Mouse (Mus musculus) forebrain, embryonic 11.5 days (tissue): ENCODE measurements at regions not wholly inside any gene's neighbourhood (a gene's known extent, or its start where the extent isn't known, plus 50 kb on each side); places are given as distances from the start of the nearest gene placed in this dataset.

ENCODE experiments used
- ATAC-seq: fragments of 200-750 bp; cut with Nextera tagmentation; replicated peaks from 2 replicates; pipeline ENCODE4 v1.8.0; 2017; ENCODE audit warnings: moderate TSS enrichment; ENCODE audit not compliant: low FRiP score
- DNase-seq: peaks from one replicate; pipeline ENCODE4 v3.0.0-alpha.2; 2017; ENCODE audit warnings: low spot score
- H3K27ac ChIP-seq: fragments of 300-500 bp; sonication (generic); 2 replicates; pipeline ENCODE4 v1.5.1; 2014; ENCODE audit warnings: low read depth, low read length
- H3K27me3 ChIP-seq: fragments of 300-500 bp; sonication (generic); 2 replicates; pipeline ENCODE4 v1.6.1; 2014; ENCODE audit warnings: mild to moderate bottlenecking, low read length, mixed read lengths; ENCODE audit not compliant: control insufficient read depth, insufficient read depth
- H3K36me3 ChIP-seq: fragments of 300-500 bp; sonication (generic); 2 replicates; pipeline ENCODE4 v1.6.1; 2014; ENCODE audit warnings: mild to moderate bottlenecking, low read length, moderate library complexity, mixed read lengths; ENCODE audit not compliant: control insufficient read depth, insufficient read depth
- H3K4me1 ChIP-seq: fragments of 300-500 bp; sonication (generic); replicated peaks from 2 replicates; pipeline ENCODE4 v1.6.1; 2014; ENCODE audit warnings: low read length, mixed read lengths; ENCODE audit not compliant: control insufficient read depth, insufficient read depth
- H3K4me2 ChIP-seq: fragments of 300-500 bp; sonication (generic); 2 replicates; pipeline ENCODE4 v1.6.1; 2014; ENCODE audit warnings: low read depth, mild to moderate bottlenecking, low read length, moderate library complexity, mixed read lengths; ENCODE audit not compliant: severe bottlenecking
- H3K4me3 ChIP-seq: fragments of 300-500 bp; sonication (generic); 2 replicates; pipeline ENCODE4 v1.5.1; 2014; ENCODE audit warnings: low read depth, low read length
- H3K9ac ChIP-seq: fragments of 300-500 bp; sonication (generic); 2 replicates; pipeline ENCODE4 v1.6.1; 2014; ENCODE audit warnings: low read length
- H3K9me3 ChIP-seq: fragments of 300-500 bp; sonication (generic); 2 replicates; pipeline ENCODE4 v1.6.1; 2016; ENCODE audit warnings: low read length, mixed read lengths; ENCODE audit not compliant: control insufficient read depth
- WGBS: fragments of 180-500 bp; shearing (Covaris S2); extraction: QIAGEN DNeasy Blood & Tissue Kit; methylation state at CpG from one replicate; pipeline ENCODE4 v1.1.7; 2014; 5-methylcytosine and 5-hydroxymethylcytosine counted together

DNA sequence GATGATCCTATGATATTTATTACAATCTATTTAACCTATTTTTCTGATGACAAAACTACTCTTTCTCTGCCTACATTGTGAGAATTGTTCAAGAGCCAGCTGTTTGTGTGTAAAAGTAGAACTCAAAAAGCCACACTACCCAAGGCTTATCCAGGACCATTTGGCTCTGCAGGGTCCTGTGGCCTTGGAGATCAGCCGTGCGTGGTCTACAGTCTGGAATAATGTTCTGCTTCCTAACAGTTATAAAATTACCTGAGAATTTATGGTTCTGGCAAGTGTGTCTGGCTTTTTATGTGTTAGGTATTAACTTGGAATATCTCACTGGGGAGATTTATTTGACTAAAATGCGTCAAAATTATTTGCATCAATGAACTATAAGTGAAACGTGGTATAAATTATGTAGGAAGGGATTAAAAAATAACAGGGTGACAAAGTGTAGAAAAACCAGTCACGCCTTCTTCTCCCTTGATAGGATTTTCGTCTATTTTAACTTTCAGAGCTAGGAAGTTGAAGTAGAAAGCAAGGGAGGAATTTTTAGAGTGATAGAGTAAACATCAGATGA, 1789.0 kb upstream of the Gm7489 start:
- Histone ChIP-seq H3K27ac (no peak overlapping the region), H3K4me1 (no peaks in the 10 kb centered on the region), H3K27me3 (no peaks in the 10 kb centered on the region), H3K4me2 (no peak overlapping the region), H3K9me3 (no peaks in the 10 kb centered on the region), H3K36me3 (no peaks in the 10 kb centered on the region), H3K9ac (no peak overlapping the region), H3K4me3 (no peak overlapping the region)
- no peak for ATAC-seq
- WGBS = 87% methylated on average over 6 of the region's 6 CpGs
- no peak for DNase-seq

DNA sequence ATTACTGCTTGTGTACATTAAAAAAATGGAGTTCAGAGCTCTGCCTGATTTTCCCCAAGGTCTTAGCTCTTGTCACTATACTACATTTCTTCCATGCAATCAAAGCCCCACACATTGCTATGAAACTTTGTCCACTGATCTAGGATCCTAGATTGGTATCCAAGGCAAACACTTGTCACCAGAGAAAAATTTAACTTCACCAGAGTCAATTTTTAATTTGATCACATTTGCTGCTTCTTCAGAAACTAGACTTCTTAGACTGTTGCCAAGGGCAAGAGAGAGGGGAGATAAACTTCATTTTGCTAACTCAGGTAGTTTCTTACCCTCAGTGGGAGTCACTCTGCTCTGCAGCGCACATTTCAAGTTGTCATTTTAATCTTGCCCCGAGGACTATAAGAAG, 1775.9 kb upstream of the Gm7489 start:
- Histone ChIP-seq H3K4me2 (no peak overlapping the region), H3K4me3 (no peak overlapping the region), H3K9me3 (no peaks in the 10 kb centered on the region), H3K36me3 (no peaks in the 10 kb centered on the region), H3K27ac (no peak overlapping the region), H3K9ac (no peak overlapping the region), H3K4me1 (no peaks in the 10 kb centered on the region), H3K27me3 (no peaks in the 10 kb centered on the region)
- ATAC-seq = no peak
- 91% methylated on average over 2 of the region's 2 CpGs for WGBS
- no peak for DNase-seq

DNA sequence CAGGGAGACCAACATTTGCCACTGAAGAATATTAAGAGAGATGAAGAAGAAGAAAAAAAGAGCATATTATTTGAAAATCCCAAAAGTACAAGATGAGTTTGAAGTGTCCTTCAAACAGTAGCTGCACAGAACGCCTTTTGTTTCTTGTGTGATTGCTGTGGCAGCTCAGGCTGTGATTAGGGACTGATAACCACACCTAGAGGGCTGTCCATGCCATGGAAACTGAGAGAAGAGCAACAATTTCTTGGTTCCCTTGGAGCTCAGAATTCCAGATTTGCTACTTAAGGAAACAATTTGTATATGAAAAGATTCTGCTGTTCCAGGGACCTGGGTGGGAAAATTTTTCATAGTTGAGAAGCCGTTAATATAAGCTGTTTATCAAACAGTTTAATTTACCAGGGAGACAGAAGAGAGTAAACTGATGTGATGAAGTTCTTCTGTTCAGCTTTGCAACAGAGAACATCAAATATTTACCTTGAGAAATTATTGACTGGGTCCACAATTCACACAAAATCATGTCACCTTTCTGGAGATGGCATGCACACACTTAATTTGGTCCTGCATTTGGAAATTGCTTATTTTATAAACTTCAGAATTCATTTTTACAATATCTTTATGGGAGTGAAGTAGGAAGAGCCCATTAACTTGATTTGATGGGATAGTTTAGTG, 1770.2 kb upstream of the Gm7489 start:
- H3K4me1 ChIP-seq = no peaks in the 10 kb centered on the region
- no peak overlapping the region for H3K27ac ChIP-seq
- no peak overlapping the region for H3K9ac ChIP-seq
- no peaks in the 10 kb centered on the region for H3K9me3 ChIP-seq
- ATAC-seq (no peak), DNase-seq (no peak)
- WGBS = 85% methylated on average over 2 of the region's 2 CpGs
- H3K27me3 ChIP-seq = no peaks in the 10 kb centered on the region
- no peak overlapping the region for H3K4me3 ChIP-seq
- no peak overlapping the region for H3K4me2 ChIP-seq
- no peaks in the 10 kb centered on the region for H3K36me3 ChIP-seq

DNA sequence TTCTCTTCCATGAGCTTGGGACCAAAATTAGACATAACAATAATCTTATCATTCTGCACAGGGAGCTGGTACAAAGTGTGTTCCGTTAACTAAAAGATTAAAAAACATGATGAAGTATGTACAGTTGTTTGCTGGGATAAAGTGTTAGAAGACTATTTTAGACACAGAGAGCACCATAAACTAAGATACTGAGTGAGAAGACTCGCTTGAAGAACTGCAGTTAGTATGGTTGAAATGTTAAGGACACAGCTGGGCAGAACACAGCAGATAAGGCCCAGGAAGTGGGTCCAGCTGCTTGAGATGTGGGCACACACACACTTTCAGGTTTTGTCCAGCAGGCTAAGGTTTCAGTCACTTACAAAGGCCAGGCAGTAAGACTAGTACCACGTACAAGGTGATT, 1748.0 kb upstream of the Gm7489 start:
- Histone ChIP-seq H3K36me3 (no peaks in the 10 kb centered on the region), H3K9me3 (no peaks in the 10 kb centered on the region)
- 84% methylated on average over 3 of the region's 3 CpGs for WGBS

DNA sequence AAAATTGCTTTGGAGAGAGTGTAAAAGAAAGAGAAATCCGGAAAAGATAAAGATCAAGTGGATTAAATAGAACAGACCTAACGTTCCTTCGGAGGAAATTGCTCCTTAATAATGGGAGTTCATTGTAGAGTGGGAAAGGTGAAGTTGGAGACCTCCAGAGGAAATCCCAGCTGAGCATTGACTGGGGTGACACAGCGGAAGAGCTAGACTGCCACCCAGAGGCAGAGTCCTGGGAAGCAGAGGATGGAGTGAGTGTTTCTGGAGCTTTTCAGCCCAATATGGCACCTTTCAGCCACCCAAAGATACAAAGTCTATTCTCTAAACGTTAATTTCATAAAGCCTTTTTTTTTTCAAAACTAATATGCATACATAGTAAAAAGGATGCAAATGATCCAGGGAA, 1731.3 kb upstream of the Gm7489 start:
- Histone ChIP-seq H3K27ac (no peak overlapping the region), H3K4me3 (no peak overlapping the region), H3K36me3 (no peaks in the 10 kb centered on the region), H3K9me3 (no peaks in the 10 kb centered on the region), H3K27me3 (no peaks in the 10 kb centered on the region), H3K4me2 (no peak overlapping the region), H3K9ac (no peak overlapping the region), H3K4me1 (no peaks in the 10 kb centered on the region)
- WGBS = 17% methylated on average over 5 of the region's 5 CpGs
- ATAC-seq = no peak; the same call in 1 of the 2 replicates
- no peak for DNase-seq

More for the DNA sequence above, 1748.0 kb upstream of the Gm7489 start:
- H3K4me3 ChIP-seq = no peak overlapping the region
- no peak overlapping the region for H3K27ac ChIP-seq
- no peak for ATAC-seq
- no peak for DNase-seq
- no peaks in the 10 kb centered on the region for H3K4me1 ChIP-seq
- no peak overlapping the region for H3K9ac ChIP-seq
- H3K4me2 ChIP-seq = no peak overlapping the region
- H3K27me3 ChIP-seq = no peaks in the 10 kb centered on the region

DNA sequence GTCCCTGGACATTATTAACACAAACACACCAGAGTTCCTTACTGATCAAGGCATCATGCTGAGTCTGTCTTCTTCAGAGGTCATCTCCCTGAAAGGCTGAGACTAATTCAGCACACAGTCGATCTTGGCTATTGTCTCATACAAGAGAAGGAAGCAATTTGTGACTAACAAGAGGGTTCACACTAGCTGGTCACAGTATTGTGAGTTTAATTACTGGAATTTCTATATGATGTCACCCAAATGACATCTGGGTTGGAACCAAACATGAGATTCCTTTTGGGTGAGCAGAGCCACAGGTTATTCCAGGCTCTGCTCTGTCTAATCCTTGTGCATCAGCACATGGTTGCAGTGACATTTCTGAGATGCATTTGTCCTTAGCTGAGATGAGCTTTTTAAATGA, 1728.9 kb upstream of the Gm7489 start:
- no peak overlapping the region for H3K27ac ChIP-seq
- ATAC-seq = no peak
- WGBS = 55% methylated on average over 1 of the region's 1 CpGs
- H3K9ac ChIP-seq = no peak overlapping the region
- H3K9me3 ChIP-seq = no peaks in the 10 kb centered on the region
- no peaks in the 10 kb centered on the region for H3K27me3 ChIP-seq
- H3K4me2 ChIP-seq = no peak overlapping the region
- no peaks in the 10 kb centered on the region; the same call in 1 of the 2 replicates for H3K4me1 ChIP-seq
- DNase-seq = no peak
- no peak overlapping the region for H3K4me3 ChIP-seq
- H3K36me3 ChIP-seq = no peaks in the 10 kb centered on the region

DNA sequence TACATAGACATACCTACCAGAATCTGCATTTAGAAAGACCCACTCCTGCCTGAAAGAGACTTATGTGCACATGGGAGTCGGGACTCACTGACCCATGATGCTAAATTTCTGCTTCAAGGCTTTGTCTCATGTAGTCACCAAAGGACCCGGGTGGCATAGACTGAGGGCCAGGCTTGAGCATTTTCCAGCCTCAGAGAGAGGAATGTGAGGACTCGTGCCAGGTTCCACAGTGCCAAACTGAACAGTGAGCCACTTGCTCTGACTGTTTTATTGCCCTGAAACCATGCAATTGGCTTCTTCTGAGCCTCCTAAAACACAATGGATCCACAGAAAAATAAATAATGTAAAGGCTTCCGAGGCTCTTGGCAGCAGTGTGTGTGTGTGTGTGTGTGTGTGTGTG, 1727.9 kb upstream of the Gm7489 start:
- Histone ChIP-seq H3K9ac (no peak overlapping the region), H3K36me3 (no peaks in the 10 kb centered on the region), H3K27ac (no peak overlapping the region), H3K4me3 (no peak overlapping the region), H3K27me3 (no peaks in the 10 kb centered on the region), H3K9me3 (no peaks in the 10 kb centered on the region), H3K4me2 (no peak overlapping the region), H3K4me1 (no peaks in the 10 kb centered on the region; the same call in 1 of the 2 replicates)
- ATAC-seq = no peak
- 77% methylated on average over 4 of the region's 4 CpGs for WGBS
- DNase-seq = no peak

DNA sequence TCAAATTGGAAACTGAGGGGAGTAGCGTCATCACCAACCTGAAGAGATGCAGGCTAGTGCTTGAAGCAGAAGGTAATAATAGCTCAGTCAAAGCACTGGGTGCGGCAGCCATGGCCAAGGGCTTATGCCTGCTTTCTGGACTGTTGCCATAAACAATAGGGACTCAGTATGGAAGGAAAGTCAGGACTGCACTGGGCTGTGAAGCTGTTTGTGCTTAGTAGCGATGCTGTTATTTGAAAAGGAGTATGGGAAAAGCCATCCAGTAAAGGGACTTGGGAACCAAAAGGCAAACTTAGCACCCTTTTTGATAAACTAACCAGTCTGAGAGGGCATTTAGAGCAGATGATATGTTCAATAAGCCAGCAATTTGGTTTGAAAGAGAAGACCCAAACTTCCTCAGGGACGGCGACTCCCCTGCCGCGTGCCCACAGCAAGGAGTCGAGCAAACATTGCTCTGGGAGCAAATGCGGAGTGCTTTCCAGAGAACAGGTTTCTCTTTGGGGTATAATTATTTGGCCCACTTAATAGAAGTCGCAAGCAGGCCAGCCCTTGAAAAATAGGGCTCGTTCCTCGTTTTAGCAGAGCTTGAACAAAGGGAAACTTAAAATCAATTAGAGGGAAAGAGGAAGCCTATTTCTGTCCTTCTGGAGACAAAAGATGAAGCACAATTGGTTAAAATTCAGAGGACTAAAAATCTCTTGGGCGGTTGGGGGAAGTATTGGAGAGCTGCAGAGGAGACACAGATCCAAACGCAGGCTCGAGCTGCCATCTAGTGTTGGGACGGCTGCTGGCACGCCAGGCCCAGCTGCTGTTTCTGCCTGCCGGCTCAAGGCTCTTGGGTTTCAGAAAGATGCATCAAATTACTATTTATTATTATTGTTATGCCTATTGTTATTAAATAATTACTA, 1724.3 kb upstream of the Gm7489 start:
- peak overlapping the region; percentile 30; the same call in 1 of the 2 replicates for H3K9ac ChIP-seq
- DNase-seq (peak; percentile 87), ATAC-seq (peak; percentile 91)
- whole genome bisulfite sequencing = 11% methylated on average over 18 of the region's 18 CpGs
- H3K4me1 ChIP-seq = no peaks in the 10 kb centered on the region; the same call in 1 of the 2 replicates
- peak overlapping the region; percentile 29; the same call in 1 of the 2 replicates for H3K4me2 ChIP-seq
- no peaks in the 10 kb centered on the region for H3K27me3 ChIP-seq
- H3K36me3 ChIP-seq = no peaks in the 10 kb centered on the region
- H3K4me3 ChIP-seq = no peak overlapping the region
- no peak overlapping the region for H3K27ac ChIP-seq
- H3K9me3 ChIP-seq = no peaks in the 10 kb centered on the region
